Mouse (Mus musculus) forebrain, embryonic 14.5 days (tissue): Measurements from ENCODE around the gene Mgat2. TPM values are rescaled to one million over a fixed set of nuclear protein-coding genes. Genes with fewer than 3 reads are reported as not detected.

Experiments
- ATAC-seq: fragments of 200-750 bp; cut with Nextera tagmentation; 2 replicates; pipeline ENCODE4 v1.8.0; 2017; ENCODE audit warnings: mild to moderate bottlenecking, moderate library complexity
- DNase-seq: peaks from one replicate; pipeline ENCODE4 v3.0.0-alpha.2; 2015; ENCODE audit warnings: low spot score
- H3K27ac ChIP-seq: fragments of 300-500 bp; sonication (generic); 2 replicates; pipeline ENCODE4 v1.5.1; 2014; ENCODE audit warnings: low read depth, mild to moderate bottlenecking, control low read depth, low read length, moderate library complexity
- H3K27me3 ChIP-seq: fragments of 300-500 bp; sonication (generic); replicated peaks from 2 replicates; pipeline ENCODE4 v1.6.1; 2014; ENCODE audit warnings: low read length, control low read depth, mixed read lengths; ENCODE audit not compliant: control insufficient read depth, insufficient read depth
- H3K36me3 ChIP-seq: fragments of 300-500 bp; sonication (generic); 2 replicates; pipeline ENCODE4 v1.6.1; 2014; ENCODE audit warnings: low read length, control low read depth; ENCODE audit not compliant: control insufficient read depth, insufficient read depth
- H3K4me1 ChIP-seq: fragments of 300-500 bp; sonication (generic); 2 replicates; pipeline ENCODE4 v1.6.1; 2014; ENCODE audit warnings: antibody characterized with exemption, low read length, control low read depth; ENCODE audit not compliant: control insufficient read depth, insufficient read depth
- H3K4me2 ChIP-seq: fragments of 300-500 bp; sonication (generic); 2 replicates; pipeline ENCODE4 v1.6.1; 2014; ENCODE audit warnings: mild to moderate bottlenecking, control low read depth, low read length
- H3K4me3 ChIP-seq: fragments of 300-500 bp; sonication (generic); 2 replicates; pipeline ENCODE4 v1.5.1; 2014; ENCODE audit warnings: low read depth, low read length, control low read depth
- H3K9ac ChIP-seq: fragments of 300-500 bp; sonication (generic); 2 replicates; pipeline ENCODE4 v1.6.1; 2014; ENCODE audit warnings: mild to moderate bottlenecking, low read length, control low read depth, moderate library complexity
- H3K9me3 ChIP-seq: fragments of 300-500 bp; sonication (generic); replicated peaks from 2 replicates; pipeline ENCODE4 v1.6.1; 2016; ENCODE audit warnings: low read length, control low read depth, mixed read lengths; ENCODE audit not compliant: control insufficient read depth
- WGBS: fragments of 180-500 bp; shearing (Covaris S2); extraction: QIAGEN DNeasy Blood & Tissue Kit; methylation state at CpG from one replicate; pipeline ENCODE4 v1.1.7; 2014; 5-methylcytosine and 5-hydroxymethylcytosine counted together
- polyA plus RNA-seq: library from polyadenylated mRNA; unstranded; fragments of >200 nt; fragmentation: Nextera tagmentation; extraction: Ambion mirVana; gene quantifications from 2 replicates; pipeline ENCODE4 v1.2.1, GENCODE M21; 2014

Mgat2 gene
- polyA plus RNA-seq, 1 experiment from 2014 or later, result 35.5 TPM

GRCm38 (mm10) chr12:69186811-69187471 is 3.0 kb downstream of the Mgat2 start:
- no peak for ATAC-seq
- Histone ChIP-seq H3K9ac (no peak overlapping the region), H3K27ac (no peak overlapping the region), H3K27me3 (no peaks in the 10 kb centered on the region), H3K4me1 (peaks cover 12% of the 10 kb centered on the region), H3K4me2 (no peak overlapping the region), H3K9me3 (no peaks in the 10 kb centered on the region), H3K4me3 (no peak overlapping the region), H3K36me3 (peaks cover 30% of the 10 kb centered on the region)
- WGBS, result 55% methylated on average over 5 of the region's 5 CpGs
- no peak for DNase-seq

- WGBS, result 95% methylated on average over 9 of the region's 9 CpGs
- Histone ChIP-seq H3K27ac (no peak overlapping the region), H3K36me3 (peaks cover 29% of the 10 kb centered on the region), H3K4me3 (no peak overlapping the region), H3K4me2 (no peak overlapping the region), H3K9me3 (no peaks in the 10 kb centered on the region), H3K9ac (no peak overlapping the region), H3K4me1 (peaks cover 8% of the 10 kb centered on the region), H3K27me3 (no peaks in the 10 kb centered on the region)
- ATAC-seq (no peak), DNase-seq (no peak)
Measured at GRCm38 (mm10) chr12:69190074-69190473, 6.1 kb downstream of the Mgat2 start.

- peaks cover 3% of the 10 kb centered on the region for H3K4me1 ChIP-seq
- ATAC-seq (no peak), DNase-seq (no peak)
- H3K36me3 ChIP-seq, result peaks cover 29% of the 10 kb centered on the region
- 100% methylated on average over 1 of the region's 1 CpGs for WGBS
- no peaks in the 10 kb centered on the region for H3K27me3 ChIP-seq
- H3K4me3 ChIP-seq, result no peak overlapping the region
- H3K9me3 ChIP-seq, result no peaks in the 10 kb centered on the region
- H3K9ac ChIP-seq, result no peak overlapping the region
- H3K4me2 ChIP-seq, result no peak overlapping the region
- H3K27ac ChIP-seq, result no peak overlapping the region
Measured at GRCm38 (mm10) chr12:69190522-69190921, 6.6 kb downstream of the Mgat2 start.

DNA sequence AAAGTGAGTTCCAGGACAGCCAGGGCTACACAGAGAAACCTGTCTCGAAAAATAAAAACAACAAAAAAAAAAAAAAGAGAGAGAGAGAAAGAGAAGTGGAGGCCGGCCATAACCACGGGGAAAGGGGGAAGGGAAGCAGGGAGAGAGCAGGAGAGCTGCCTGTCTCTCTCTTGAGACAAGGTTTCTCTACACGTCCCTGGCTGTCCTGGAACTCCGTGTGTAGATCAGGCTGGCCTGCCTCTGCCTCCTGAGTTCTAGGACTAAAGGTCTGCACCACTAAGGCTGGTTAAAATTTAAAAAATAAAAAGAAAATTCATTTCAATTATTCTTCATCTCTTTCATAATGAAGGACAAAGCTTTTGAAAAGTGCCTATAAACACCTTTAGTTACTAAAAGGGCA is 7.4 kb downstream of the Mgat2 start:
- WGBS, result 92% methylated on average over 5 of the region's 5 CpGs

DNA sequence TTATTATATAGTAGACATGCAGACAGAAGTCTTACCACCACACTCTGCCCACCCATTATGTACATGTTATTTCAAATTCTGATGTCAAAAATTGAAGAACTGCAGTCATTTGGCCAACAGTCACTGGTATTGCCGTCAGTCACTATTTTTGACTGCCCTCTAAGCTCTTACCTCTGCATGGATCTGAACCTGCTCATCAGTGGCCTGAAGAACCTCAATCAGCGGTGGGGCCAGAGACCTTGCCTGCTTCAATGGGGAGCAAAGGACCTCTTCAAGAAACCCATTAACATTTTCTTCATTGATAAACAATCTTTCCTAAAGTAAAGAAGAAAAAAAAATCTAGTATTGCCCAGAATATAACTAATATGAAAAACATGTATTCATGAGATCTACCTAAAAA is 8.7 kb downstream of the Mgat2 start:
- H3K4me1 ChIP-seq, result peaks cover 6% of the 10 kb centered on the region
- H3K9ac ChIP-seq, result no peak overlapping the region
- WGBS, result 97% methylated on average over 2 of the region's 2 CpGs
- ATAC-seq (no peak), DNase-seq (no peak)
- no peak overlapping the region for H3K27ac ChIP-seq
- no peak overlapping the region for H3K4me2 ChIP-seq
- peaks cover 26% of the 10 kb centered on the region for H3K36me3 ChIP-seq
- no peaks in the 10 kb centered on the region for H3K9me3 ChIP-seq
- H3K4me3 ChIP-seq, result no peak overlapping the region
- no peaks in the 10 kb centered on the region for H3K27me3 ChIP-seq

More for the DNA sequence above, 7.4 kb downstream of the Mgat2 start:
- H3K9ac ChIP-seq, result no peak overlapping the region
- no peaks in the 10 kb centered on the region for H3K9me3 ChIP-seq
- ATAC-seq (no peak), DNase-seq (no peak)
- no peaks in the 10 kb centered on the region for H3K27me3 ChIP-seq
- peaks cover 29% of the 10 kb centered on the region for H3K36me3 ChIP-seq
- no peak overlapping the region for H3K4me2 ChIP-seq
- H3K4me3 ChIP-seq, result no peak overlapping the region
- peaks cover 6% of the 10 kb centered on the region for H3K4me1 ChIP-seq
- no peak overlapping the region for H3K27ac ChIP-seq

DNA sequence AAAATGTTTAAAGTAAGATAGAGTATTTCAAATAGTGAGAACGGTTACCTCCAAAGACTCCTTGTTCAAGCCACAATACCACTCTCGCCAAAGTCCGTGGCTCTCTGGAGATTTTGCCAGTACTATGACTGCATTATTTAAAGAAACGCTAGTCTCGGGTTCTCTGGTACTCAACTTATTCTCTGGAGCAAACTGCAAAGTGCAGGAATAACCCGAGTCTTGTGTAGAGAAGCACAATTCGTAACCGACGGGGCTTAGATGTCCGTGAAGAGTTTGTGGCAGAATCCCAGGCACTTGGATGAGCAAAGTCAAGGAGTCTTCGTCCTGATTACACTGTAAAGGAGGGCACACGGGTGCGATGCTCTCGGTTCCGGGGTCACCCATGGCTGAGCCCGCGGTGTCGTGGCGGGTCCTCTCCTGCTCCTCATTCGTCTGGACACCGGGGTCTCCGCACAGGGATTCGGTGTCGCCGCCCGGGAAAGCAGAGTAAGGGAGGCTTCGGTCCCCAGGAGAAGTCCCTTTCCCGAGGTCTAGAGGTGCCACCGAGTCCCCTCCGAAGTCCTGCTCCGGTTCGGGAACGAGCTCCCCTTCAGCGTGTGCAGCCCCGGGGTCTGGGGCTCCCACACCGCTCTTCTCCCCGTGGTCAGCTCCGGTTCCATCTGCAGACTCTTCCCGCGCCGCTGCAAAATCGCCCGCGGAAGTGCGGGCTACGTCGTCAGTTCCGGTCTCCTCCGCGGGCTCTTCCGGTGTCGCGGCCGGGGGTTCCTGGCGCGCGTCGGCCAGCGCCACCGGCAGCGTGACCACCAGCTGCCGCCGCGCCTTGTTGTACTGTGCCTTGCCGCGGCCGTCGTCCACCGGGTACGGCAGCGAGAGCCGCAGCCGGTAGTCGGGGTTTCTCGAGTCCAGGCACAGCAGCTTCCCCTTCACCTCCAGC is 12.8 kb downstream of the Mgat2 start, which contains the start of gene Gm49383:
Gene Gm49383 (minus strand): TSS at position 661 of the 934 bp plus-strand sequence.
- H3K4me1 ChIP-seq, result peaks cover 11% of the 10 kb centered on the region
- H3K27me3 ChIP-seq, result no peaks in the 10 kb centered on the region
- H3K27ac ChIP-seq, result peak within 1 kb of the TSS; percentile 86
- DNase-seq, result peak; percentile 85
- ATAC-seq, result peak; percentile 86
- H3K9me3 ChIP-seq, result no peaks in the 10 kb centered on the region
- WGBS, result under 1% methylated on average over 75 of the region's 75 CpGs
- H3K4me3 ChIP-seq, result peak within 1 kb of the TSS; percentile 83
- peak within 1 kb of the TSS; percentile 87 for H3K9ac ChIP-seq
- peaks cover 20% of the 10 kb centered on the region for H3K36me3 ChIP-seq
- peak within 1 kb of the TSS; percentile 96 for H3K4me2 ChIP-seq

DNA sequence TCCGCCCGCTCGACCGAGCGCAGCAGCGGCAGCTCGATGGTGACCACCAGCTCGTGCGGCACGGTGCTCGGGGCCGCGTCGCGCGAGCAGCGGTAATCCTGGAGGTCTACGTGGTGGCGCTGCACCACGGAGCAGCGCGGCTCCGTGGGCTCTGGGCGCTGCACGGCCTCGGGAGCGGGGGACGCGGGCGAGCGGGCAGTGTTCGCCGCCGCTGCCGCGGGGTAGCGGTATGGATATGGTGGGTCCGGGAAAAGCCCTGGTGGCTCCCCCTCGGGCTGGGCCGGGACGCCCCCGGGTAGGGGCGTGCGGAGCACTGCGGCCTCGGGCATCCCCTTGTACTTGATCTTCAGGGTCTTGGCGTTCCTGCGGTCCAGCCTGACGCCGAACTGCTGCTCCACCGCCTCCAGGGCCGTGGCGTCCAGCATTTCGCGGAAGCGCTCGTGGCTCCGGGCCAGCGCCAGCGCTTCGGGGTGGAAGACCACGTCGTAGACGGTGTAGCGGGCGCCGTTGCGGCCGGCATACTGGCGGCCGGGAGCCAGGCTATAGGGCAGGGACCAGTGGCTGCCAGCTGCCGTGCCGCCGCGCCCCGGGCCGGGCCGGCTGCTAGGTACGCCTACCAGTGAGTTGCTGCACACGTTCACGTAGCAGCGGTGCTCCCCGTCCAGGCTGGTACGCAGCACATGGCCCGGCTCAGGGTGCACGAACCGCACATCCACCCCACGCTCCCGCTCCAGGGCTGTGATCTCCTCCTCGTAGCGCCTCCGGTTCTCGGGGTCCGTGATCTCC is 13.6 kb downstream of the Mgat2 start:
- DNase-seq, result peak; percentile 51
- under 1% methylated on average over 84 of the region's 94 CpGs for WGBS
- H3K4me2 ChIP-seq, result peak overlapping the region; percentile 96
- peak overlapping the region; percentile 83 for H3K4me3 ChIP-seq
- H3K9ac ChIP-seq, result peak overlapping the region; percentile 87
- peak overlapping the region; percentile 86 for H3K27ac ChIP-seq
- peak; percentile 78 for ATAC-seq
- H3K36me3 ChIP-seq, result peaks cover 24% of the 10 kb centered on the region
- no peaks in the 10 kb centered on the region for H3K27me3 ChIP-seq
- H3K4me1 ChIP-seq, result peaks cover 11% of the 10 kb centered on the region
- no peaks in the 10 kb centered on the region for H3K9me3 ChIP-seq

- Histone ChIP-seq H3K4me1 (peaks cover 11% of the 10 kb centered on the region), H3K27ac (peak within 1 kb of the TSS; percentile 86), H3K4me3 (peak within 1 kb of the TSS; percentile 83), H3K27me3 (no peaks in the 10 kb centered on the region), H3K4me2 (peak within 1 kb of the TSS; percentile 96), H3K36me3 (peaks cover 25% of the 10 kb centered on the region), H3K9me3 (no peaks in the 10 kb centered on the region), H3K9ac (peak within 1 kb of the TSS; percentile 87)
- DNase-seq (peak; percentile 68), ATAC-seq (peak; percentile 40)
- WGBS, result under 1% methylated on average over 18 of the region's 18 CpGs
Measured at GRCm38 (mm10) chr12:69198164-69198535, 14.2 kb downstream of the Mgat2 start, which contains the start of gene Dnaaf2. Gene Dnaaf2 (minus strand): TSS chr12:69198429.
